Mouse (Mus musculus): ENCODE results near the gene Ppp4r4. TPM values are rescaled to one million over a fixed set of nuclear protein-coding genes. Genes with fewer than 3 reads are reported as not detected.

Gene Ppp4r4
- polyA plus RNA-seq, 1 experiment from 2014 or later = 0.41 TPM

- Histone ChIP-seq H3K9me3 (replicated peaks) (peaks cover 5% of the 10 kb centered on the region; the same call in 1 of the 2 replicates), H3K4me2 (no peak overlapping the region), H3K27ac (ENCODE audit: poor library complexity, severe bottlenecking) (no peak overlapping the region), H3K36me3 (no peaks in the 10 kb centered on the region), H3K27me3 (replicated peaks) (no peaks in the 10 kb centered on the region), H3K9ac (no peak overlapping the region), H3K4me1 (replicated peaks) (no peaks in the 10 kb centered on the region), H3K4me3 (no peak overlapping the region)
- ATAC-seq (ENCODE audit: insufficient number of reproducible peaks, low FRiP score) = no peak
- WGBS = 78% methylated on average over 2 of the region's 2 CpGs
These were observed 103.8 kb downstream of the Ppp4r4 start for GRCm38 (mm10) chr12:103635846-103636245.

GRCm38 (mm10) chr12:103643336-103643735 is 111.3 kb downstream of the Ppp4r4 start:
- no peak overlapping the region for H3K4me3 ChIP-seq
- no peaks in the 10 kb centered on the region for H3K27me3 ChIP-seq (replicated peaks)
- no peak overlapping the region for H3K4me2 ChIP-seq
- ATAC-seq (ENCODE audit: insufficient number of reproducible peaks, low FRiP score) = no peak
- WGBS = 0% methylated on average over 2 of the region's 2 CpGs
- H3K27ac ChIP-seq (ENCODE audit: poor library complexity, severe bottlenecking) = no peak overlapping the region
- H3K36me3 ChIP-seq = no peaks in the 10 kb centered on the region
- H3K9ac ChIP-seq = no peak overlapping the region
- peaks cover 3% of the 10 kb centered on the region; the same call in 1 of the 2 replicates for H3K9me3 ChIP-seq (replicated peaks)
- no peaks in the 10 kb centered on the region for H3K4me1 ChIP-seq (replicated peaks)

DNA sequence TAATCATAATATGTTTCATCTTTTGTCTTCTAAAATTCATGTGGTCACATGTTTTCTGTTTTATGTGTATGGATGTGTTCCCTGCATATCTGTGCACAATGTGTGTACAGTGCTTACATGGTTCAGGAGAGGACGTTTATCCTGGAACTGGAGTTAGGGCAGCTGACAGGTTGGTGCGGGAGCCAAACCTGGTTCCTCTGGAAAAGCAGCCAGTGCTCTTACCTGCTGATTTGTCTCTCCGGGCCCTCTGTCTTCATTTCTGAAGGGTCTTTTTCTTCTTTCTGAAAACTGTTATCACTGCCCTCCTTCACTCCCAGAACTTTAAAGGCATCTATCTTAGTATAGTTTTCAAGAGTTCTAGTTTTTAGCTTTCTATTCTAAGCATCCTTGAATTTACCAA is 111.7 kb downstream of the Ppp4r4 start:
- no peak overlapping the region for H3K4me3 ChIP-seq
- no peaks in the 10 kb centered on the region for H3K27me3 ChIP-seq (replicated peaks)
- 77% methylated on average over 3 of the region's 3 CpGs for whole genome bisulfite sequencing
- H3K36me3 ChIP-seq = no peaks in the 10 kb centered on the region
- no peak overlapping the region for H3K4me2 ChIP-seq
- H3K9ac ChIP-seq = no peak overlapping the region
- H3K27ac ChIP-seq (ENCODE audit: poor library complexity, severe bottlenecking) = no peak overlapping the region
- H3K9me3 ChIP-seq (replicated peaks) = peaks cover 3% of the 10 kb centered on the region; the same call in 1 of the 2 replicates
- ATAC-seq (ENCODE audit: insufficient number of reproducible peaks, low FRiP score) = no peak
- H3K4me1 ChIP-seq (replicated peaks) = no peaks in the 10 kb centered on the region

DNA sequence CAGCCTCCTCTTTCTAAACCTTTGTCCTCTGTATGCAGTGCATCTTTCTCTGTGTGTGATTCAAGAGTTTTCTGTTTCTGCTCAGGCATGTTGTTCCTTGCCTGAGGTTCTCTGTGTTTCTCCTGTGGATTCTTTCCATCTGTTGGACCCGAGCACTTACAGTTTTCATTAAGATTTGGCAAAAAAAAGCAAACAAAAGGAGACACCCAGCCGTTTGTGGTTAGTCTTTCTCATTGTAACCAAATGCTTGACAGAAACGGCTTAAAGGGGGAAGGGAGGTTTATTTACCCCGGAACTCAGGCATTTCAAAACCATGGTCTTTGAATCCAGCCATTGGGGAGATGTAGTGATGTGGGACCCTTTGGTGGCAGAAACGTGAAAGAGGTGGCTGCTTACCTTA is 112.5 kb downstream of the Ppp4r4 start:
- Histone ChIP-seq H3K9ac (no peak overlapping the region), H3K4me2 (no peak overlapping the region), H3K4me3 (no peak overlapping the region), H3K27ac (ENCODE audit: poor library complexity, severe bottlenecking) (no peak overlapping the region), H3K27me3 (replicated peaks) (no peaks in the 10 kb centered on the region), H3K4me1 (replicated peaks) (no peaks in the 10 kb centered on the region), H3K36me3 (no peaks in the 10 kb centered on the region), H3K9me3 (replicated peaks) (peaks cover 3% of the 10 kb centered on the region; the same call in 1 of the 2 replicates)
- no peak for ATAC-seq (ENCODE audit: insufficient number of reproducible peaks, low FRiP score)
- 28% methylated on average over 5 of the region's 5 CpGs for WGBS

GRCm38 (mm10) chr12:103646314-103646713 is 114.2 kb downstream of the Ppp4r4 start:
- H3K27ac ChIP-seq (ENCODE audit: poor library complexity, severe bottlenecking) = no peak overlapping the region
- H3K4me3 ChIP-seq = no peak overlapping the region
- no peaks in the 10 kb centered on the region for H3K36me3 ChIP-seq
- no peaks in the 10 kb centered on the region for H3K27me3 ChIP-seq (replicated peaks)
- no peak for ATAC-seq (ENCODE audit: insufficient number of reproducible peaks, low FRiP score)
- WGBS = 68% methylated on average over 2 of the region's 2 CpGs
- H3K4me2 ChIP-seq = no peak overlapping the region
- no peaks in the 10 kb centered on the region for H3K4me1 ChIP-seq (replicated peaks)
- no peak overlapping the region for H3K9ac ChIP-seq
- H3K9me3 ChIP-seq (replicated peaks) = no peaks in the 10 kb centered on the region

- no peak for ATAC-seq (ENCODE audit: insufficient number of reproducible peaks, low FRiP score)
- Histone ChIP-seq H3K9ac (no peak overlapping the region), H3K4me2 (no peak overlapping the region), H3K27ac (ENCODE audit: poor library complexity, severe bottlenecking) (no peak overlapping the region), H3K36me3 (no peaks in the 10 kb centered on the region), H3K4me3 (no peak overlapping the region), H3K4me1 (replicated peaks) (no peaks in the 10 kb centered on the region), H3K9me3 (replicated peaks) (no peaks in the 10 kb centered on the region), H3K27me3 (replicated peaks) (no peaks in the 10 kb centered on the region)
- 88% methylated on average over 2 of the region's 2 CpGs for WGBS
These were observed 121.8 kb downstream of the Ppp4r4 start for GRCm38 (mm10) chr12:103653836-103654235.

- Histone ChIP-seq H3K36me3 (no peaks in the 10 kb centered on the region), H3K4me1 (replicated peaks) (no peaks in the 10 kb centered on the region), H3K4me2 (no peak overlapping the region), H3K9ac (no peak overlapping the region), H3K9me3 (replicated peaks) (no peaks in the 10 kb centered on the region), H3K4me3 (no peak overlapping the region), H3K27me3 (replicated peaks) (no peaks in the 10 kb centered on the region), H3K27ac (ENCODE audit: poor library complexity, severe bottlenecking) (no peak overlapping the region)
- ATAC-seq (ENCODE audit: insufficient number of reproducible peaks, low FRiP score) = no peak
- 75% methylated on average over 7 of the region's 7 CpGs for WGBS
These were observed 123.3 kb downstream of the Ppp4r4 start for GRCm38 (mm10) chr12:103655123-103656044.

GRCm38 (mm10) chr12:103656848-103657626 is 125.0 kb downstream of the Ppp4r4 start, which contains the start of gene Serpina6:
TSS of gene Serpina6 (minus strand) at chr12:103657212.
- no peak within 1 kb of the TSS for H3K4me2 ChIP-seq
- no peak within 1 kb of the TSS for H3K4me3 ChIP-seq
- no peaks in the 10 kb centered on the region for H3K27me3 ChIP-seq (replicated peaks)
- H3K4me1 ChIP-seq (replicated peaks) = no peaks in the 10 kb centered on the region
- H3K9ac ChIP-seq = no peak within 1 kb of the TSS
- no peaks in the 10 kb centered on the region for H3K9me3 ChIP-seq (replicated peaks)
- 74% methylated on average over 9 of the region's 9 CpGs for WGBS
- ATAC-seq (ENCODE audit: insufficient number of reproducible peaks, low FRiP score) = no peak
- no peak within 1 kb of the TSS for H3K27ac ChIP-seq (ENCODE audit: poor library complexity, severe bottlenecking)
- H3K36me3 ChIP-seq = no peaks in the 10 kb centered on the region

- Histone ChIP-seq H3K4me3 (no peak overlapping the region), H3K4me2 (no peak overlapping the region), H3K9ac (no peak overlapping the region), H3K27me3 (replicated peaks) (no peaks in the 10 kb centered on the region), H3K9me3 (replicated peaks) (no peaks in the 10 kb centered on the region), H3K36me3 (no peaks in the 10 kb centered on the region), H3K27ac (ENCODE audit: poor library complexity, severe bottlenecking) (no peak overlapping the region), H3K4me1 (replicated peaks) (no peaks in the 10 kb centered on the region)
- no peak for ATAC-seq (ENCODE audit: insufficient number of reproducible peaks, low FRiP score)
- WGBS = 77% methylated on average over 10 of the region's 10 CpGs
These were observed 125.9 kb downstream of the Ppp4r4 start for GRCm38 (mm10) chr12:103657991-103658390.

DNA sequence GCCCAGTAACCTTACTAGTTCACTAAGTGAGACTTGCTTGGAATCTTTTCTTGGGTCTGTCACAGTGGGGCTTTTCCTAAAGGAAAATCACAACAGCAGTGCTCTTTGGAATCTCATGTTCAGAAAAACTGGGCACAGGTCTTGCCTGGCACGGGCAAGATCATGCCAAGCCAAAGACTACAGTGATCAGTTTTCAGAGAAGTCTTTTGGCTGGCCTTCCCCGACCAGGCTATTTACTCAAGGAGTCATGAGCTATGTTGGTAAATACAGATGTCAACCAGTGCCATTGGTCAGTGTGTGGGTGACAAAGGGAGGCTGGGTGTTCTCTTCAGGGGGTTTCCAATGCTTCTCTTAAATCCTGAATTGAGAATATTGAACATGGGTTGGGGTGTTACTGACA is 127.1 kb downstream of the Ppp4r4 start:
- H3K36me3 ChIP-seq = no peaks in the 10 kb centered on the region
- H3K27ac ChIP-seq (ENCODE audit: poor library complexity, severe bottlenecking) = no peak overlapping the region
- H3K4me2 ChIP-seq = no peak overlapping the region
- H3K4me1 ChIP-seq (replicated peaks) = no peaks in the 10 kb centered on the region
- no peaks in the 10 kb centered on the region for H3K27me3 ChIP-seq (replicated peaks)
- H3K9ac ChIP-seq = no peak overlapping the region
- WGBS = 73% methylated on average over 2 of the region's 2 CpGs
- H3K9me3 ChIP-seq (replicated peaks) = no peaks in the 10 kb centered on the region
- no peak overlapping the region for H3K4me3 ChIP-seq
- ATAC-seq (ENCODE audit: insufficient number of reproducible peaks, low FRiP score) = no peak

GRCm38 (mm10) chr12:103660076-103660475 is 128.0 kb downstream of the Ppp4r4 start:
- Histone ChIP-seq H3K9me3 (replicated peaks) (no peaks in the 10 kb centered on the region), H3K4me2 (no peak overlapping the region), H3K4me3 (no peak overlapping the region), H3K27ac (ENCODE audit: poor library complexity, severe bottlenecking) (no peak overlapping the region), H3K4me1 (replicated peaks) (no peaks in the 10 kb centered on the region), H3K36me3 (no peaks in the 10 kb centered on the region), H3K27me3 (replicated peaks) (no peaks in the 10 kb centered on the region), H3K9ac (no peak overlapping the region)
- 78% methylated on average over 5 of the region's 5 CpGs for WGBS
- no peak for ATAC-seq (ENCODE audit: insufficient number of reproducible peaks, low FRiP score)
